Mouse (Mus musculus): Measurements from ENCODE around the gene Ccz1. TPM values are rescaled to one million over a fixed set of nuclear protein-coding genes. Genes with fewer than 3 reads are reported as not detected.
A peak's percentile ranks its signal among the peaks of the same experiment; 100 is the strongest.

Gene Ccz1
- polyA plus RNA-seq, 1 experiment from 2014 or later: 98.1 TPM

GRCm38 (mm10) chr5:144039886-144040285 lies 25.2 kb upstream of the Ccz1 start:
- Histone ChIP-seq H3K9ac (ENCODE audit: low read length) (no peak overlapping the region), H3K9me3 (replicated peaks; ENCODE audit: control insufficient read depth, low read length) (no peaks in the 10 kb centered on the region), H3K4me2 (ENCODE audit: low read length) (no peak overlapping the region), H3K27ac (ENCODE audit: low read depth, low read length) (no peak overlapping the region), H3K36me3 (ENCODE audit: control insufficient read depth, insufficient read depth, low read length) (no peaks in the 10 kb centered on the region), H3K4me3 (ENCODE audit: low read depth, low read length) (no peak overlapping the region), H3K27me3 (replicated peaks; ENCODE audit: control insufficient read depth, insufficient read depth, low read length) (no peaks in the 10 kb centered on the region), H3K4me1 (ENCODE audit: control insufficient read depth, insufficient read depth, low read length) (no peaks in the 10 kb centered on the region)
- DNase-seq (ENCODE audit: low spot score) (no peak), ATAC-seq (no peak)
- WGBS: 90% methylated on average over 5 of the region's 5 CpGs

GRCm38 (mm10) chr5:144039156-144039675 lies 24.5 kb upstream of the Ccz1 start:
- Histone ChIP-seq H3K27me3 (replicated peaks; ENCODE audit: control insufficient read depth, insufficient read depth, low read length) (no peaks in the 10 kb centered on the region), H3K4me3 (ENCODE audit: low read depth, low read length) (no peak overlapping the region), H3K27ac (ENCODE audit: low read depth, low read length) (no peak overlapping the region), H3K9ac (ENCODE audit: low read length) (no peak overlapping the region), H3K4me1 (ENCODE audit: control insufficient read depth, insufficient read depth, low read length) (no peaks in the 10 kb centered on the region), H3K9me3 (replicated peaks; ENCODE audit: control insufficient read depth, low read length) (no peaks in the 10 kb centered on the region), H3K36me3 (ENCODE audit: control insufficient read depth, insufficient read depth, low read length) (no peaks in the 10 kb centered on the region), H3K4me2 (ENCODE audit: low read length) (no peak overlapping the region)
- WGBS: 73% methylated on average over 9 of the region's 9 CpGs
- ATAC-seq (no peak), DNase-seq (ENCODE audit: low spot score) (no peak)

- H3K4me3 ChIP-seq (ENCODE audit: low read depth, low read length): no peak overlapping the region
- H3K4me1 ChIP-seq (ENCODE audit: control insufficient read depth, insufficient read depth, low read length): no peaks in the 10 kb centered on the region
- ATAC-seq: no peak
- WGBS: 60% methylated on average over 17 of the region's 17 CpGs
- 0 out of 2 replicates have a peak overlapping the region, but pooled peaks have one; percentile 16 for H3K4me2 ChIP-seq (ENCODE audit: low read length)
- no peak overlapping the region for H3K9ac ChIP-seq (ENCODE audit: low read length)
- H3K36me3 ChIP-seq (ENCODE audit: control insufficient read depth, insufficient read depth, low read length): no peaks in the 10 kb centered on the region
- no peak overlapping the region for H3K27ac ChIP-seq (ENCODE audit: low read depth, low read length)
- DNase-seq (ENCODE audit: low spot score): no peak
- H3K27me3 ChIP-seq (replicated peaks; ENCODE audit: control insufficient read depth, insufficient read depth, low read length): no peaks in the 10 kb centered on the region
- H3K9me3 ChIP-seq (replicated peaks; ENCODE audit: control insufficient read depth, low read length): 0 out of 2 replicates have a peak, but pooled peaks cover 2% of the 10 kb centered on the region
Measured at GRCm38 (mm10) chr5:144036952-144037351, 22.3 kb upstream of the Ccz1 start.

- Histone ChIP-seq H3K27ac (ENCODE audit: low read depth, low read length) (no peak overlapping the region), H3K9ac (ENCODE audit: low read length) (no peak overlapping the region), H3K36me3 (ENCODE audit: control insufficient read depth, insufficient read depth, low read length) (no peaks in the 10 kb centered on the region), H3K9me3 (replicated peaks; ENCODE audit: control insufficient read depth, low read length) (0 out of 2 replicates have a peak, but pooled peaks cover 2% of the 10 kb centered on the region), H3K4me1 (ENCODE audit: control insufficient read depth, insufficient read depth, low read length) (no peaks in the 10 kb centered on the region), H3K27me3 (replicated peaks; ENCODE audit: control insufficient read depth, insufficient read depth, low read length) (no peaks in the 10 kb centered on the region), H3K4me3 (ENCODE audit: low read depth, low read length) (no peak overlapping the region), H3K4me2 (ENCODE audit: low read length) (no peak overlapping the region)
- WGBS: 88% methylated on average over 7 of the region's 7 CpGs
- DNase-seq (ENCODE audit: low spot score): no peak
- ATAC-seq: no peak
Measured at GRCm38 (mm10) chr5:144034567-144034966, 19.9 kb upstream of the Ccz1 start.

- no peak for DNase-seq (ENCODE audit: low spot score)
- no peak for ATAC-seq
- no peak overlapping the region for H3K9ac ChIP-seq (ENCODE audit: low read length)
- no peak overlapping the region for H3K4me3 ChIP-seq (ENCODE audit: low read depth, low read length)
- no peak overlapping the region for H3K4me2 ChIP-seq (ENCODE audit: low read length)
- no peaks in the 10 kb centered on the region for H3K27me3 ChIP-seq (replicated peaks; ENCODE audit: control insufficient read depth, insufficient read depth, low read length)
- H3K4me1 ChIP-seq (ENCODE audit: control insufficient read depth, insufficient read depth, low read length): no peaks in the 10 kb centered on the region
- H3K9me3 ChIP-seq (replicated peaks; ENCODE audit: control insufficient read depth, low read length): 0 out of 2 replicates have a peak, but pooled peaks cover 2% of the 10 kb centered on the region
- H3K36me3 ChIP-seq (ENCODE audit: control insufficient read depth, insufficient read depth, low read length): no peaks in the 10 kb centered on the region
- WGBS: 94% methylated on average over 7 of the region's 7 CpGs
- no peak overlapping the region for H3K27ac ChIP-seq (ENCODE audit: low read depth, low read length)
Measured at GRCm38 (mm10) chr5:144032491-144032890, 17.8 kb upstream of the Ccz1 start.

GRCm38 (mm10) chr5:144026620-144027263 lies 12.1 kb upstream of the Ccz1 start, which contains the start of gene Ocm:
Gene Ocm, minus strand, starts transcription at chr5:144026670.
- Histone ChIP-seq H3K27ac (ENCODE audit: low read depth, low read length) (no peak within 1 kb of the TSS), H3K36me3 (ENCODE audit: control insufficient read depth, insufficient read depth, low read length) (no peaks in the 10 kb centered on the region), H3K9ac (ENCODE audit: low read length) (no peak within 1 kb of the TSS), H3K9me3 (replicated peaks; ENCODE audit: control insufficient read depth, low read length) (no peaks in the 10 kb centered on the region), H3K4me3 (ENCODE audit: low read depth, low read length) (no peak within 1 kb of the TSS), H3K4me1 (ENCODE audit: control insufficient read depth, insufficient read depth, low read length) (no peaks in the 10 kb centered on the region), H3K4me2 (ENCODE audit: low read length) (no peak within 1 kb of the TSS), H3K27me3 (replicated peaks; ENCODE audit: control insufficient read depth, insufficient read depth, low read length) (no peaks in the 10 kb centered on the region)
- WGBS: 79% methylated on average over 11 of the region's 11 CpGs
- ATAC-seq (no peak), DNase-seq (ENCODE audit: low spot score) (no peak)

- Histone ChIP-seq H3K4me1 (ENCODE audit: control insufficient read depth, insufficient read depth, low read length) (0 out of 2 replicates have a peak, but pooled peaks cover 4% of the 10 kb centered on the region), H3K36me3 (ENCODE audit: control insufficient read depth, insufficient read depth, low read length) (peaks cover 18% of the 10 kb centered on the region), H3K4me3 (ENCODE audit: low read depth, low read length) (no peak overlapping the region), H3K9ac (ENCODE audit: low read length) (no peak overlapping the region), H3K27ac (ENCODE audit: low read depth, low read length) (no peak overlapping the region), H3K27me3 (replicated peaks; ENCODE audit: control insufficient read depth, insufficient read depth, low read length) (no peaks in the 10 kb centered on the region), H3K9me3 (replicated peaks; ENCODE audit: control insufficient read depth, low read length) (no peaks in the 10 kb centered on the region), H3K4me2 (ENCODE audit: low read length) (no peak overlapping the region)
- 92% methylated on average over 9 of the region's 9 CpGs for WGBS
- ATAC-seq (no peak), DNase-seq (ENCODE audit: low spot score) (no peak)
Measured at GRCm38 (mm10) chr5:144015845-144016244, 1.2 kb upstream of the Ccz1 start.

- Histone ChIP-seq H3K27ac (ENCODE audit: low read depth, low read length) (no peak overlapping the region), H3K9me3 (replicated peaks; ENCODE audit: control insufficient read depth, low read length) (no peaks in the 10 kb centered on the region), H3K4me2 (ENCODE audit: low read length) (peak overlapping the region; percentile 54), H3K9ac (ENCODE audit: low read length) (no peak overlapping the region), H3K27me3 (replicated peaks; ENCODE audit: control insufficient read depth, insufficient read depth, low read length) (no peaks in the 10 kb centered on the region), H3K4me1 (ENCODE audit: control insufficient read depth, insufficient read depth, low read length) (0 out of 2 replicates have a peak, but pooled peaks cover 4% of the 10 kb centered on the region), H3K36me3 (ENCODE audit: control insufficient read depth, insufficient read depth, low read length) (peaks cover 24% of the 10 kb centered on the region), H3K4me3 (ENCODE audit: low read depth, low read length) (0 out of 2 replicates have a peak overlapping the region, but pooled peaks have one; percentile 93)
- WGBS: 76% methylated on average over 3 of the region's 3 CpGs
- DNase-seq (ENCODE audit: low spot score) (no peak), ATAC-seq (peak; percentile 45; the same call in 1 of the 2 replicates)
Measured at GRCm38 (mm10) chr5:144015312-144015650, 604 bp upstream of the Ccz1 start.
